Mouse (Mus musculus) stomach, embryonic 15.5 days (tissue): ENCODE results near the gene Twnk. TPM values are rescaled to one million over a fixed set of nuclear protein-coding genes. Genes with fewer than 3 reads are reported as not detected.
A peak's percentile ranks its signal among the peaks of the same experiment; 100 is the strongest.

Experiments used
- ATAC-seq: fragments of 200-750 bp; cut with Nextera tagmentation; 2 replicates; pipeline ENCODE4 v1.8.0; 2017; ENCODE audit warnings: low read depth, moderate number of reproducible peaks, moderate TSS enrichment; ENCODE audit not compliant: insufficient read depth, low FRiP score
- H3K27ac ChIP-seq: fragments of 300-500 bp; sonication (generic); 2 replicates; pipeline ENCODE4 v1.5.1; 2015; ENCODE audit warnings: mild to moderate bottlenecking, inconsistent platforms
- H3K27me3 ChIP-seq: fragments of 300-500 bp; sonication (generic); replicated peaks from 2 replicates; pipeline ENCODE4 v1.6.1; 2015; ENCODE audit warnings: inconsistent platforms
- H3K36me3 ChIP-seq: fragments of 300-500 bp; sonication (generic); 2 replicates; pipeline ENCODE4 v1.6.1; 2015; ENCODE audit warnings: inconsistent platforms
- H3K4me1 ChIP-seq: fragments of 300-500 bp; sonication (generic); 2 replicates; pipeline ENCODE4 v1.6.1; 2015; ENCODE audit warnings: inconsistent platforms
- H3K4me2 ChIP-seq: fragments of 300-500 bp; sonication (generic); 2 replicates; pipeline ENCODE4 v1.6.1; 2015; ENCODE audit warnings: mild to moderate bottlenecking, inconsistent platforms
- H3K4me3 ChIP-seq: fragments of 300-500 bp; sonication (generic); replicated peaks from 2 replicates; pipeline ENCODE4 v1.5.1; 2015; ENCODE audit warnings: inconsistent platforms
- H3K9ac ChIP-seq: fragments of 300-500 bp; sonication (generic); 2 replicates; pipeline ENCODE4 v1.6.1; 2015; ENCODE audit warnings: inconsistent platforms
- H3K9me3 ChIP-seq: fragments of 300-500 bp; sonication (generic); 2 replicates; pipeline ENCODE4 v1.6.1; 2016; ENCODE audit warnings: inconsistent platforms
- whole genome bisulfite sequencing: fragments of 180-500 bp; shearing (Covaris S2); methylation state at CpG from one replicate; pipeline ENCODE4 v1.1.7; 2015; 5-methylcytosine and 5-hydroxymethylcytosine counted together
- polyA plus RNA-seq: library from polyadenylated mRNA; unstranded; fragments of >200 nt; fragmentation: Nextera tagmentation; extraction: Ambion mirVana; gene quantifications from 2 replicates; pipeline ENCODE4 v1.2.1, GENCODE M21; 2015

Twnk gene
- polyA plus RNA-seq, 1 experiment from 2014 or later, result 18.3 TPM

DNA sequence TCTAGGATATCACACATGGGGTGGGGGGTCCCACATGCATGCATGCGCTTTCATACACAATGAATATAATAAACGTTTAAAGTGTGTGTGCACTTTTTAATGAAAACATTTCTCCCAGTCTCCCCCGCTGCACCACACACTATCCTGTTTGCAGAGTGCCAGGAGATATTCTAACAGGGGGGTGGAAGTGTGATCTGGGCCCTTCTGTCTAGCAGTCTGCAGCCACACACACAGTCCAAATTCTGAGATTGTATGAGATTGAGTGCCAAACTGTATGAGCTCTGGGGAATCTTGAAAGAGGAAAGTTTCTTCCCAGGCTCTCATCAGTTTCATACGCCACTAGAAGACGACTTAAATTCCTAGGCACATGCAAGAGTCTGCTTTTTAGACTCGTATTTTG, 17.6 kb upstream of the Twnk start:
- Histone ChIP-seq H3K36me3 (no peaks in the 10 kb centered on the region), H3K9ac (no peak overlapping the region), H3K4me2 (no peak overlapping the region), H3K9me3 (no peaks in the 10 kb centered on the region), H3K4me3 (no peak overlapping the region), H3K4me1 (peaks cover 17% of the 10 kb centered on the region), H3K27ac (no peak overlapping the region), H3K27me3 (no peaks in the 10 kb centered on the region)
- WGBS, result 54% methylated on average over 6 of the region's 6 CpGs
- ATAC-seq, result no peak

DNA sequence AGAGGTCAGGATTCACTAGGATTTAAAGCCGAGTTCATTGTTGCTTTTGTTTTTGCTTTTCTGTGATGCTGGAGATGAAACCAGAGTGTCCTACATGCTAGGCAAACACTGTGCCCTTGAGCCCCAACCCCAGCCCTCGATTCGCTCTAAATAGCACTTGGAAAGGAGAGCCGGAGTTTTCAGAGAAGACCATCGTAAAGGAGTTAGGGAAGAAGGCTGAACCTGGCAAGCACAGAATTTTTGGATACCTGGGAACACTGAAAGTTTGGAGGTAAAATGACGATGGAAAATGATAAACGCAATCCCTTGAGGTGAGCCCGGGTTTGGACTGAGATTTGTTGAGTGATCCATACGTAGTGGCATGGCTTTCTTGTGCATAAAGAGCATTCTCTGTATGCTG, 17.1 kb upstream of the Twnk start:
- ATAC-seq, result no peak
- peak overlapping the region; percentile 95 for H3K4me2 ChIP-seq
- no peak overlapping the region for H3K27ac ChIP-seq
- H3K9me3 ChIP-seq, result no peaks in the 10 kb centered on the region
- H3K27me3 ChIP-seq, result no peaks in the 10 kb centered on the region
- no peak overlapping the region for H3K9ac ChIP-seq
- 28% methylated on average over 9 of the region's 9 CpGs for WGBS
- peaks cover 17% of the 10 kb centered on the region for H3K4me1 ChIP-seq
- H3K36me3 ChIP-seq, result no peaks in the 10 kb centered on the region
- H3K4me3 ChIP-seq, result peak overlapping the region; percentile 61; the same call in 1 of the 2 replicates

DNA sequence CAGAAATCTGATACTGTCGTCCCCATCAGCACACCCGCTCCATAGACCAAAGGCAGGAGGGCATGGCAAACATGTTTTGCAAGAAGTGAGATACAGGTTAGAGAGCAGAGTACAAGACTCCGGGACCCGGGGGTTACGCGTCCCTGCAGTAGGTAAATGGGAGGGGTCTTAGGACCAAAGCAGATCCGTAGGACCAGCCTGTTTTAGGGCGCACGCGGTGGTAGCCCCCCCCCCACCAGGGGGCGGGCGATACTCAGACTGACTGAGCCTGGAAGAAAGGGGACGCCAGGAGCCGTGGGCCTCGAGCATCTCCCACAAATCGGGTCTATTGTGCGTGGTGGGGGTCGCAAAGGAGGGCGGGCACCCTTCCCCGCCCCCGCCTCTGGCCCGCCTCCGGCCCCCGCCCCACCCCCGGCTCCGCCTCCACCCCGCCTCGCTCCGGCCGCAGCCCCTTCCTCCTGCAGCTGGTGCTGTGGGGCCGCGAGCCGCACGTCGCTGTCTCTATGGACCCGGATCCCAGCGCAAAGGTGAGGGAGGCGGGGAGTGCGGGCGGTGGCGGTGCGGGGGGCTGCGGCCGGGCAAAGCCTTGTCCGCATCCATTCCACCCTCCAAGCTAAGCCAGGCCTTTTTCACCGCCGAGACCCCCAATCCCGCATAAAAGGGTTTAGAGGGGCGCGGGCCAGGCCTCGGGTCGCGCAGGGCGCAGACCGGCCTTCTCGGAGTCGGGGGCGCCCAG, 16.5 kb upstream of the Twnk start, which contains the start of gene Sema4g:
Sema4g (plus strand) TSS at position 271 of the 736 bp plus-strand sequence.
- H3K4me3 ChIP-seq, result peak within 1 kb of the TSS; percentile 61
- H3K9ac ChIP-seq, result peak within 1 kb of the TSS; percentile 51; the same call in 1 of the 2 replicates
- no peaks in the 10 kb centered on the region for H3K27me3 ChIP-seq
- no peaks in the 10 kb centered on the region for H3K36me3 ChIP-seq
- H3K4me2 ChIP-seq, result peak within 1 kb of the TSS; percentile 95
- under 1% methylated on average over 49 of the region's 58 CpGs for WGBS
- H3K9me3 ChIP-seq, result no peaks in the 10 kb centered on the region
- ATAC-seq, result peak; percentile 33
- peaks cover 17% of the 10 kb centered on the region for H3K4me1 ChIP-seq
- H3K27ac ChIP-seq, result peak within 1 kb of the TSS; percentile 72

DNA sequence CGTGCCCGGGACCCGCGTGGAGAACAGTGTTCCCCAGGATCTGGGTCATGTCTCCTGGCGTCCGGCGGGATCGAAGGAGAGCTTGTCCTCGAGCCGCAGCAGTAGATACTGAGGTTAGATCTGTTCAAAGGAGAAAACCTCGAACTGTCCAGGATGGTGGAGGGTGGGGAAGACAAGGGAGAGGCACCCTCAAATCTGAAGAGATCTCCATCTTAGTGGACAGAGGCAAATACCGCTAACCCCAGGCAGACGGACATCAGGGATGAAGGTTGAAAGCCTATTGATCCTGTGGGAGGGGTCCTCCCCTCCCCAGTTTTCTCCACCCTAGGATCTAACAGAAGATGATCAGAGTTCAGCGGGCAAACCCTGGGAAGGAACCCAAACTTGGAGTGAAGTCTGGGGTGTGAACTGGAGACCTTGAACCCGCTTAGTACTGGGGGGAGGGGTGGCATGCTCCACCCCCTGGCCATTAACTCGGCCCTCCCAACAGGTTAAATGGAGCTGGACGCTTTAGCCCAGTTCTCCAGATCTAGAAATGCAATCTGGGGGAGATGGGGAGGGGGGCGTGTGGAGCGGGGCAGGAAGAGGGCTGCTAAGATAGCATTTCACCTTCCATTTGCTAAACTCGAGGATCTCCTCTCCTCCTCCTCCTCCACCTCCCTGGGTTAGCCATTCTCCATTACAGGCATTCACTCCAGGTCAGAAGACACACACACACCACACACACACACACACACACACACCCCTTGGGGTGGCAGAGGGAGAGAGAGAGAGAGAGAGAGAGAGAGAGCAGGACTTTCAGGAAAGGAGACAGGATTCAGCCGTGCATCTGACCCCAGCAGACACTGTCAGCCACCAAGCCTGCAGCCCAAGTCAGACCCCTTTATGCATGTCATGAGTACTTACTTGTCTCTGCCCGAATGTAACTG, 15.6 kb upstream of the Twnk start:
- Histone ChIP-seq H3K4me1 (peaks cover 17% of the 10 kb centered on the region), H3K9ac (peak overlapping the region; percentile 51; the same call in 1 of the 2 replicates), H3K9me3 (no peaks in the 10 kb centered on the region), H3K27me3 (no peaks in the 10 kb centered on the region), H3K4me3 (peak overlapping the region; percentile 61), H3K4me2 (peak overlapping the region; percentile 95), H3K36me3 (no peaks in the 10 kb centered on the region), H3K27ac (peak overlapping the region; percentile 72; the same call in 1 of the 2 replicates)
- ATAC-seq, result no peak
- 8% methylated on average over 22 of the region's 22 CpGs for WGBS

DNA sequence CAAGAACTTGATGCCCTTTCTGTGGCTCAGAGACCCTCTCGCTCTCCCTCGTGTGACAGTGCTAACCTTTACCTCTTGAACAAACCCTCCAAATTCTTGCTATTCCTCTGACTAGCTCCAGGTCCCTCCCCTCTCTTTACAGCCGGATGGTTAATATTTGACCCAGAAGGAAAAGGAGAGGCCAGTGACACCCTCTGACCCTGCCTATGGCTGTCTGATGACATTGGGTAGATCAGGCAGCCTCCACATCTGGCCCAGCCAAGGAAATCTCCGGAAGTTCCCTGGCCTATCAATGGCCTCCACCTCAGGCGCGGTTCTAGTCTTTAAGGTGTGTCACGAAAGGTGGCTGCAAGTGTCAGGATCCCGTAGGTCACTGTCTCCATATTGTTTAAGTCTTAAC, 14.4 kb upstream of the Twnk start:
- Histone ChIP-seq H3K4me3 (peak overlapping the region; percentile 61; the same call in 1 of the 2 replicates), H3K9ac (no peak overlapping the region), H3K4me1 (peaks cover 17% of the 10 kb centered on the region), H3K9me3 (no peaks in the 10 kb centered on the region), H3K4me2 (peak overlapping the region; percentile 95), H3K27me3 (no peaks in the 10 kb centered on the region), H3K27ac (peak overlapping the region; percentile 53; the same call in 1 of the 2 replicates), H3K36me3 (no peaks in the 10 kb centered on the region)
- 59% methylated on average over 8 of the region's 8 CpGs for WGBS
- ATAC-seq, result peak; percentile 49; the same call in 1 of the 2 replicates

DNA sequence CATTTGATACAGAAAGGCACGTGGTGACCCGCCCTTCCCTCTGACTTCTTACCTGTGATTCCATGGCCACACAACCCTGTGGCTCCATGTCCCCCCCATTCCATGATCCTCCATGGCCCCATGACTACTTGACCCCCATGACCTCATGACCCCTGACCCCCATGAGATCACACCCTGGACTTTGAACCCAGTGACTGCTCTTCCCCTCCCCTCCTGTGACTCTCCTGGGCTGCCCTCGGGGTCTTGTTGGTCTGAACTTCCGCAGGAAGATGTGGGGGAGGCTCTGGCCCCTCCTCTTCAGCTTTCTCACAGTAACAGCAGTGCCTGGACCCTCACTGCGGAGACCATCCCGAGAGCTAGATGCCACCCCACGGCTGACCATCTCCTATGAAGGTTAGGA, 13.2 kb upstream of the Twnk start:
- no peaks in the 10 kb centered on the region for H3K9me3 ChIP-seq
- no peak overlapping the region for H3K4me2 ChIP-seq
- H3K4me3 ChIP-seq, result no peak overlapping the region
- H3K9ac ChIP-seq, result no peak overlapping the region
- no peak for ATAC-seq
- peaks cover 17% of the 10 kb centered on the region for H3K4me1 ChIP-seq
- 53% methylated on average over 7 of the region's 7 CpGs for WGBS
- H3K27me3 ChIP-seq, result no peaks in the 10 kb centered on the region
- H3K36me3 ChIP-seq, result no peaks in the 10 kb centered on the region
- no peak overlapping the region for H3K27ac ChIP-seq

DNA sequence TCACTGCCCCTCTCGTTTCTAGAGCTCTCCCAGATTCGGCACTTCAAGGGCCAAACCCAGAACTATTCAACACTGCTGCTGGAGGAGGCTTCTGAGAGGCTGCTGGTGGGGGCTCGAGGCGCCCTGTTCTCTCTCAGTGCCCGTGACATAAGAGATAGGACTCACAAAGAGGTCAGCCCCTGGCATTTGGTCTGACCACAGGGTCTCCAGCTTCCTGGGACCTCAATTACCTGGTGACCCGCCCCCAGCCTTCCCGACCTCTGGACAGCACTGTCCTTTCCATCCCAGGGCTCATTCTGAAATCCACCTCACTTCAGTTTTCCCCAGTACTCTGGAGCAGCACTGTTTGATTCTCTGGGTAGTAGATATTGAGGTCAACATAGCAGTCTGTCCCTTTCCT, 12.8 kb upstream of the Twnk start:
- H3K27ac ChIP-seq, result no peak overlapping the region
- no peak overlapping the region for H3K4me3 ChIP-seq
- H3K36me3 ChIP-seq, result no peaks in the 10 kb centered on the region
- H3K9me3 ChIP-seq, result no peaks in the 10 kb centered on the region
- ATAC-seq, result no peak
- no peak overlapping the region for H3K9ac ChIP-seq
- H3K4me2 ChIP-seq, result no peak overlapping the region
- no peaks in the 10 kb centered on the region for H3K27me3 ChIP-seq
- peaks cover 17% of the 10 kb centered on the region for H3K4me1 ChIP-seq
- WGBS, result 68% methylated on average over 7 of the region's 7 CpGs

DNA sequence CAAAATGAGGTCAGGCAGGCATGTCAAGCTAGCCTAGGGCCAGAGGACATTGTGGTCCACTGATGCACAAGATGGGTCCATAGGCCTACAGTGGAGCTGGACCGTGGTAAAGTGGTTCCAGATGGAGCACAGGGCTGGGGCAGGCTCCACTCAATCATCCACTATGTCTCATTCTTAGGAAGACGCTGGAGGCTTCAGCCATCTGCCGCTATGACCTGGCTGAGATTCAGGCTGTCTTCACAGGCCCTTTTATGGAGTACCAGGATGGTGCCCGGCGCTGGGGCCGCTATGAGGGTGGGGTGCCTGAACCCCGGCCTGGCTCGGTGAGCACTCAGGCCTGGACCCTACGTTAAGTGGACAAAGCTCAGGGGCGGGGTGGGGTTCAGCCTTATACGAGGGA, 7.7 kb upstream of the Twnk start:
- H3K27me3 ChIP-seq, result no peaks in the 10 kb centered on the region
- H3K9me3 ChIP-seq, result no peaks in the 10 kb centered on the region
- WGBS, result 78% methylated on average over 11 of the region's 11 CpGs
- H3K27ac ChIP-seq, result no peak overlapping the region
- no peak overlapping the region for H3K4me2 ChIP-seq
- no peak overlapping the region for H3K9ac ChIP-seq
- ATAC-seq, result no peak
- H3K4me1 ChIP-seq, result no peaks in the 10 kb centered on the region
- peaks cover 5% of the 10 kb centered on the region; the same call in 1 of the 2 replicates for H3K36me3 ChIP-seq
- H3K4me3 ChIP-seq, result no peak overlapping the region

DNA sequence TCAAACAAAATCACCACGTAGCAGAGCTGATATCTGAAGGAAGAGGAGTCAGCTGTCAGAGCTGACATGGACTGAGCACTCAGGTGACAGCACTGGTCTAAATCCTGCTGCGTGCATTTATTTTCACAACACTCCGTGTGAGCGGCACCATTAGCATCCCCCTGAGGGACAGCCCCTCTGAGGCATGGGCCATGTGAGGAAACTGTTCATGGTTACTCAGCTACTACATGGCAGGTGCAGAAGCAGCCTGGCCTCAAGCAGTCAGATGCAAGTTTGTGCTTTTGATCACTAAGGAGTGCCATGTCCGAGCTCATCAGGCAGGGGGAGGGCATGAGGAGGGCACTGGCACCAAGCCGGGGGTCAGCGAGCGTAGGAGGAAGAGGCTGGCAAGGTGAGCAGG, 5.8 kb upstream of the Twnk start:
- H3K9me3 ChIP-seq, result no peaks in the 10 kb centered on the region
- H3K9ac ChIP-seq, result no peak overlapping the region
- H3K4me2 ChIP-seq, result no peak overlapping the region
- WGBS, result 86% methylated on average over 8 of the region's 8 CpGs
- no peaks in the 10 kb centered on the region for H3K27me3 ChIP-seq
- ATAC-seq, result no peak
- no peak overlapping the region for H3K27ac ChIP-seq
- H3K36me3 ChIP-seq, result peaks cover 5% of the 10 kb centered on the region; the same call in 1 of the 2 replicates
- no peaks in the 10 kb centered on the region for H3K4me1 ChIP-seq
- H3K4me3 ChIP-seq, result no peak overlapping the region

DNA sequence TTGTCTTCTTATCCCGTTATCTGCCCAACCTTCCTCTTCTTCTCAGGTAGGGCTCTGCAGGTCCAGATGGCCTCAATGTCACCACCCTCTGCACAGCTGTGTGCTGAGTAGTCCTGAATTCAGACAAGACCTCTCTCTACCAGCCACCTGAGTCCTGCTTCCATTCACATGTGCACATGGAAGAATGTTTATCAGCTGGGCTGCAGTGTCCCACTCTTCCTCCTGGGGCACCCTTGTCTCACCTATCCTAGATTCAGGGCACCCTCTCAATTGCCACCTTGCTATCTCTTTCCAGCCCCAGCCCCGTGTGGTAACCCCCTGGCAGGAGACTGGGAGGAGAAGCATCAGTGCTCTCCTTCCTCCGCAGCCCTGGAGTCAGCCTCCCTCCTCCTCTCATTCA, 3.2 kb upstream of the Twnk start:
- no peak overlapping the region for H3K4me3 ChIP-seq
- peaks cover 5% of the 10 kb centered on the region; the same call in 1 of the 2 replicates for H3K36me3 ChIP-seq
- H3K27me3 ChIP-seq, result no peaks in the 10 kb centered on the region
- WGBS, result 55% methylated on average over 3 of the region's 3 CpGs
- H3K9ac ChIP-seq, result no peak overlapping the region
- H3K27ac ChIP-seq, result no peak overlapping the region
- ATAC-seq, result no peak
- H3K4me1 ChIP-seq, result peaks cover 14% of the 10 kb centered on the region
- H3K4me2 ChIP-seq, result no peak overlapping the region
- no peaks in the 10 kb centered on the region for H3K9me3 ChIP-seq

DNA sequence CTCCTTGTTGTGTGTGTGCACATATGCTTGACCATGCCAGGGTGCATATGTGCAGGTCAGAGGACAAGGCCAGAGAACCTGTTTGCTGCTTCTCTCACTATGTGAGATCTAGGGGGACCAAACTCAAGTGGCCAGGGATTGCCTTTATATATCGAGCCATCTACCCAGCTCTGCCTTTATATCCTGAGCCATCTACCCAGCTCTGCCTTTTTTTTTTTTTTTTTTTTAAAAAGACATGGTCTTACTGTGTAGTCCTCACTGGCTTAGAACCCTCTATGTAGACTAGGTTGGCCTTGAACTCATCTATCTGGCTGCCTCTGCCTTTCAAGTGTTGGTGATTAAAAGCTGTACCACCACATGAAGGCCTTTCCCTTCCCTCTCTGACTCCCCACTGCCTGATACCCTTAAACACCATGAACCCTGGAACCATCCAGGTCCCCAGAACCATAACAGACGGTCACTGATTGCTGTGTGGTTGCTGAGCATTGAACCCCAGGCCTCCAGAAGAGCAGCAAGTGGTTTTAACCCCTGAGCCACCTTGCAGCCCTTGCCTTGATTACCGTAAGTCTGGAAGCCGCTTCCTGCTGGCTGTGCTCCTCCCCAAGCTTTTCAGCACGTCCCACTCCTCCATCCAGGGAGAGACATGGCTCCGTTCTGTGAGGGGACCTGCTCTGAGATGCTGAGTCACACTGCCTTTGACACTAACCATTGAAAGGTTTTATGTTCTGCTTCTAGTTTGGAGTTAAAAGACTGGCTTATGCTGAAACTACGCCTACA, 1.5 kb upstream of the Twnk start:
- no peaks in the 10 kb centered on the region for H3K9me3 ChIP-seq
- WGBS, result 82% methylated on average over 7 of the region's 7 CpGs
- H3K27me3 ChIP-seq, result no peaks in the 10 kb centered on the region
- no peak overlapping the region for H3K9ac ChIP-seq
- H3K36me3 ChIP-seq, result peaks cover 5% of the 10 kb centered on the region; the same call in 1 of the 2 replicates
- H3K4me3 ChIP-seq, result no peak overlapping the region
- no peak for ATAC-seq
- H3K27ac ChIP-seq, result no peak overlapping the region
- H3K4me1 ChIP-seq, result peaks cover 25% of the 10 kb centered on the region
- no peak overlapping the region for H3K4me2 ChIP-seq
